Mouse (Mus musculus): ENCODE measurements around the gene Plekhm1. TPM values are rescaled to one million over a fixed set of nuclear protein-coding genes. Genes with fewer than 3 reads are reported as not detected.

Gene Plekhm1
- polyA plus RNA-seq, 1 experiment = 23.7 TPM

DNA sequence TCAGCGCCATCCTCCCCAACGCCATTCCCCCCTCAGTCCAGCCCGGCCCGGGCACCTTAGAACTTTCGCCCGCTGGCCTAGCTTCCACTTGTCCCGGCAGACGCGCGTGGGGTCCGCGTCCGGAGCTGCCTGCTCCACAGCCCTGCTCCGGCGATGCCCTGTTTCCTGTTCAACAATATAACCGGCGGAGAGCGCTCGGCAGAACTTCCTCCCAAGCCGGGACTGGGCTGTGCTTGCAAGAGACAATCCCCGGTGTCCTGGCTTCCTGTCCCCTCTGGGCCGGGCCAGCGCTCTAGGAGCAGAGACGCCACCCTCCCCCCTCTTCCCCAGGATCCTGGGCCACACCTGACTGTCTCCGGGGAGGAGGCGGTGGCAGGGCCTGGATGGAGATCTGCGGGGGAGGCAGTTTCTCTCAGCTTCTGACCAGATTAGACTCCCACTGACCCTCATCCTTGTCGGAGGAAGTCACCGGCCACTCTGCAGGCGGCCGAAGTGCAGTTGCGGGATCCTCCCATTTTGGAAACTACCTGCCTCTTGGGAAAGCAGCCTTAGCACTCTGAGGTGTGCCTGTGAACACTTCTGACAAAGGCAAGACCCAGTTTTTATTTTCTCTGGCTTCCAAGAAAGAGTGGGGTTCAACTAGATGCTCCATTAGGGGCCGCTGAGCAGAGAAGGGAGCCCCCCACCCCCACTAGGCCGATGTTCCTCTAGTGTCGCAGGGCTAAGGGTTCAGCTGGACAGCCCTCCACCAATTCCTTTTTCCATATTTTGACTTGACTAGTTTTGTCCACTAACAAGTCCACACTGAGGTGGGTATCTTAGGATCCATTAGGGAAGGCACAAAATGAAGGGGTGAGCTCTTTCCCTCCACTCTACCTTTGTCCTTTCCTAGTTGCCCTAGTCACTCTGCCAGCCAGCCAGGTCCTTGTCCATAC, 49.0 kb downstream of the Plekhm1 start, which contains the start of gene Arhgap27:
Gene Arhgap27, minus strand, starts transcription at position 479 of the 935 bp plus-strand sequence.
- 2% methylated on average over 35 of the region's 35 CpGs for WGBS
- H3K4me1 ChIP-seq (ENCODE audit: control insufficient read depth, insufficient read depth, low read length) = peaks cover 1% of the 10 kb centered on the region; the same call in 1 of the 2 replicates
- peak within 1 kb of the TSS; percentile 52 for H3K4me3 ChIP-seq (replicated peaks; ENCODE audit: control insufficient read depth, low read depth, low read length)
- TF ChIP-seq POLR2A (IDR thresholded peaks at IDR 0.05; ENCODE audit: borderline replicate concordance, control insufficient read depth, low read depth, low read length) (no peak), CTCF (IDR thresholded peaks at IDR 0.05; ENCODE audit: control insufficient read depth, insufficient read depth, low read length) (no peak)
- peak within 1 kb of the TSS; percentile 76 for H3K27ac ChIP-seq (ENCODE audit: control insufficient read depth, insufficient read depth, low read depth, low read length, poor library complexity)

DNA sequence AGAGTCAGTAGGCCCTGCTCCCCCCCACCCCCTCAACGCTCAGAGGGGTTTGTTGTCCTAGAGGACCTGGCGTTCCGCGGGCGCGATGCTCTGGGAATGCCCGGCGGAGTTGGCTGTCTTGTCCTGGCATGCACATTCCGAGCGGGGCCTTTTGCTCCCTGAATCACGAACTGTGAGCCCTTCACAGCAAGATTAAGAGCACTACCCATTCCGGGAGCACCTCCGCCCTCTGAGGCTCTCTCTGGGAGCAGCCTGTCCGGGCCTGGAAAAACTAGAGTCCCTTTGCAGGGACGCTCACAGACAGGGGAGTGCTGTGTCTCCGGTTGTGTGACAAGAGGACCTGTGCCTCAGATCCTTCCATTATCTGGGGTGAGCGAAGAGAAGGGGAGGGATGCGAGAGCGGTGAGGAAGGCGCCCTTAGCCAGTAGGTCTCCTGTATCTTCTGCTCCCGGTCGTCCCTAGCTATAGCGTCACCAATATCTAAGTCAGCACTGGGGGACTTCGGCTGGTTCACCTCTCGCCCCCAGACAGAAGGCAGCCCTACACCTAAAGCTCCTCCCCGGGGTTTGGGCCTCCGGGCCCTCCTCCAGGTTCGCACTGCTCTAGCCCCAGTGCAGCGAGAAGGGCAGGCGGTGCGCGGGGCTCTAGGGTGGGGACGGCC, 49.8 kb downstream of the Plekhm1 start:
- WGBS = under 1% methylated on average over 33 of the region's 33 CpGs
- no peak for TF ChIP-seq CTCF (IDR thresholded peaks at IDR 0.05; ENCODE audit: control insufficient read depth, insufficient read depth, low read length)
- no peak for TF ChIP-seq POLR2A (IDR thresholded peaks at IDR 0.05; ENCODE audit: borderline replicate concordance, control insufficient read depth, low read depth, low read length)
- Histone ChIP-seq H3K4me1 (ENCODE audit: control insufficient read depth, insufficient read depth, low read length) (peaks cover 1% of the 10 kb centered on the region; the same call in 1 of the 2 replicates), H3K27ac (ENCODE audit: control insufficient read depth, insufficient read depth, low read depth, low read length, poor library complexity) (peak overlapping the region; percentile 76), H3K4me3 (replicated peaks; ENCODE audit: control insufficient read depth, low read depth, low read length) (peak overlapping the region; percentile 52)

DNA sequence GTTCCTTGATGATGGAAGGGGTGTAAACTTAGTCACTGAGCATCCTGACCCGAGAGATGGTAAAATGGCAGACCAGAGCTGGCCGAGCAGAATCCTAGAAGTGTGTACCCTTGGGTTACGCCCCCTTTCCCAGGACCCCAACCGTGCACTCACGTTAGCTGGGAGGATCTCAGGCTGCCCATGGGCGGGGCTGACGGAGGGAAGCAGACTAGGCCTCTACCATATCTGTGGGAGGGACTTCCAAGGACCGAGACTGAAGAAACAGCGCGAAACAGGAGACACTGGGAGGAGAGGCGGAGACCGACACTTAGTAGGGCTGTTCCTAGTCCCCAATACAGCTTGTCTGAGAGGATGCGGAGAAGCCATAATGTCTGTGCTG, 50.4 kb downstream of the Plekhm1 start:
- WGBS = 4% methylated on average over 13 of the region's 13 CpGs
- Histone ChIP-seq H3K4me3 (replicated peaks; ENCODE audit: control insufficient read depth, low read depth, low read length) (peak overlapping the region; percentile 52), H3K27ac (ENCODE audit: control insufficient read depth, insufficient read depth, low read depth, low read length, poor library complexity) (no peak overlapping the region), H3K4me1 (ENCODE audit: control insufficient read depth, insufficient read depth, low read length) (peaks cover 3% of the 10 kb centered on the region; the same call in 1 of the 2 replicates)
- no peak for TF ChIP-seq POLR2A (IDR thresholded peaks at IDR 0.05; ENCODE audit: borderline replicate concordance, control insufficient read depth, low read depth, low read length)
- TF ChIP-seq CTCF (IDR thresholded peaks at IDR 0.05; ENCODE audit: control insufficient read depth, insufficient read depth, low read length) = no peak

DNA sequence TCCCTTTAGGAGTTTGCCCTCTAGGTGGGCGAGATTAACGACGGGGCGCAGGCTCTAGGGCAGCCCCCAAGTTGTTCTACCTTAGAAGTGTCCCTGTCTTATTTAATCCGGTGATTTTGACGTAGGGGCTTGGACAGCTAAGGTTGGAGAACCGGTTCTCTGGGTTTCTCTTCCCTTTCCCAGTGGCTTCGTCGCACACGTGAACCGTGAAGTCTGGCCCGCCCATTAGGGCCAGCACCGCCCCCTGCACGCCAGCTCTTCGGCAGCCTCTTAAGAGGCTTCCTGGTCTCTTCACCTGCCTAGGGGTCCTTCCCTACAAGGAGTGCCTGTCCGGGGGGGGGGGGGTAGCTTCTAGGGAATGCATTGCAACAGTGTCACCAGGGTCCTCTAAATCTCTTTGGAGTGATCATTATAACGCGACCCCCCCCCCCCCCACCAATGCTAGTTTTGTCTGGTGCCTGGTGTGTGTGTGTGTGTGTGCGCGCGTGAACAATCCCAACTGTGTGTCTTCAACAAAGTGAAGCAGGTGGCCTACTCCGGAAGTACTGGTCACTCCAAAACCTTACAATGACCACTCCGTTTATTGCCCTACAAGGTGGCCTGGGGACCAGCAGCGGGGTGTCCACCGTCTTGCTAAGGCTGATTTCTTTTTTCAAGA, 51.0 kb downstream of the Plekhm1 start:
- Histone ChIP-seq H3K4me1 (ENCODE audit: control insufficient read depth, insufficient read depth, low read length) (peaks cover 5% of the 10 kb centered on the region; the same call in 1 of the 2 replicates), H3K27ac (ENCODE audit: control insufficient read depth, insufficient read depth, low read depth, low read length, poor library complexity) (0 out of 2 replicates have a peak overlapping the region, but pooled peaks have one; percentile 19), H3K4me3 (replicated peaks; ENCODE audit: control insufficient read depth, low read depth, low read length) (peak overlapping the region; percentile 20)
- no peak for TF ChIP-seq POLR2A (IDR thresholded peaks at IDR 0.05; ENCODE audit: borderline replicate concordance, control insufficient read depth, low read depth, low read length)
- TF ChIP-seq CTCF (IDR thresholded peaks at IDR 0.05; ENCODE audit: control insufficient read depth, insufficient read depth, low read length) = no peak
- WGBS = 11% methylated on average over 25 of the region's 25 CpGs

DNA sequence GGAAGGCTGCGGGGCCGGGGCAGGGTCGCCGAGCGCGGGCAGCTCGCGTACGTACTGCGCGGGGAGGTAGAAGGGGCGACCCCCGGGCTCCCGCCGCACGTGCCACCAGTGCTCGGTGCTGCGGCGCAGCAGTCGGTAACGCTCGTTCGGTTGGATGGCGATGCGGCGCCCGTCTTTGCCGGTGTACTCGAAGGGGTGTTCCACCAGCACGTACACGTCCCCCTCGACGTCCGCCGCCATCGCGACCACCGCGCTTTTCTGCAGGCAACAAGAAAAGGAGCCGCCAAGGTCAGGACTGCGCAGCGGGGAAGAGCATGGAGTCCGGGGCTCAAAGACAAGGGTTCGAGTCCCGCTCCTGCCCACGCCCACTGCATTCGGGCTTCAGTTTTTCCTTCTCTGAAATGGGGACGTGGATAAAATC, 51.8 kb downstream of the Plekhm1 start:
- TF ChIP-seq POLR2A (IDR thresholded peaks at IDR 0.05; ENCODE audit: borderline replicate concordance, control insufficient read depth, low read depth, low read length) (no peak), CTCF (IDR thresholded peaks at IDR 0.05; ENCODE audit: control insufficient read depth, insufficient read depth, low read length) (no peak)
- Histone ChIP-seq H3K27ac (ENCODE audit: control insufficient read depth, insufficient read depth, low read depth, low read length, poor library complexity) (peak overlapping the region; percentile 72), H3K4me1 (ENCODE audit: control insufficient read depth, insufficient read depth, low read length) (peaks cover 5% of the 10 kb centered on the region; the same call in 1 of the 2 replicates), H3K4me3 (replicated peaks; ENCODE audit: control insufficient read depth, low read depth, low read length) (peak overlapping the region; percentile 47)
- WGBS = 11% methylated on average over 48 of the region's 48 CpGs

DNA sequence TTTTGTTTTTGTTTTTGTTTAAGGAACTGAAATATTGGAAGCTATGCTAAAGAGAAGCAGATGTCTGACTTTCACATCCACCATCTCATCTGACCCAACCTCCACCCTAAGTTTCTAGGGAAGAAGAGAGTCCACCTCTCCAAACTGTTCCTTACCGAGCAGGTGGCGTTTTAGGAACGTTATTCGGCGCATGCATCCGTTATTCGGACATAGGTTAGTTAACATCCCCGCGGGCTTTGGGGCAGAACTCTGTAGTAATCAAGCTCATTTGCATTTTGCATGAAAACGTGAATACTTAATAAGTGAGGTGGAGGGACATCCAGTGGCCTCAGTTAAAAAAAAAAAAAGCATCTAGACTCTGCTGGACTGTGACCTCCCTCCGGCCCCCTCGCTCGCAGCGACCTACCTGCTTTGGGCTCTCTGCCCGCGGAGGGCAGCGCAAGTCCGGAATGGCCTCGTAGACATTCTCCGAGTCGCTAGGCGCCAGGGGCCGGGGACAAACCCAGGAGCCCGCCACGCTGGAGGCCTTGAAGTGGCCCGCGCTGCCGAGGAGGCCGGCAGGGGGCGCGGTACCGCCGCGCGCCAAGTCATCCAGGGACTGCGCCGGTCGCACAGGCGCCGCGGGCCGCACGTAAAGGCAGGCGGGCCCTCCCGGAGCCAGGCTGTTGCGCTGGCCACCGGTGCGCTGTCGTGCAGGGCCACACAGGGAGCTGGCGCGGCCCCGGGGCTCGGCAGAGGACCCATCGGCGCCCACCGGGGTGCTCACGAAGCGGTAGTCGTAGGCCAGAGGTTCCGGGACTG, 52.4 kb downstream of the Plekhm1 start:
- Histone ChIP-seq H3K27ac (ENCODE audit: control insufficient read depth, insufficient read depth, low read depth, low read length, poor library complexity) (peak overlapping the region; percentile 72), H3K4me3 (replicated peaks; ENCODE audit: control insufficient read depth, low read depth, low read length) (peak overlapping the region; percentile 47), H3K4me1 (ENCODE audit: control insufficient read depth, insufficient read depth, low read length) (peaks cover 5% of the 10 kb centered on the region; the same call in 1 of the 2 replicates)
- WGBS = 8% methylated on average over 60 of the region's 60 CpGs
- TF ChIP-seq POLR2A (IDR thresholded peaks at IDR 0.05; ENCODE audit: borderline replicate concordance, control insufficient read depth, low read depth, low read length) (no peak), CTCF (IDR thresholded peaks at IDR 0.05; ENCODE audit: control insufficient read depth, insufficient read depth, low read length) (peak; percentile 67)

DNA sequence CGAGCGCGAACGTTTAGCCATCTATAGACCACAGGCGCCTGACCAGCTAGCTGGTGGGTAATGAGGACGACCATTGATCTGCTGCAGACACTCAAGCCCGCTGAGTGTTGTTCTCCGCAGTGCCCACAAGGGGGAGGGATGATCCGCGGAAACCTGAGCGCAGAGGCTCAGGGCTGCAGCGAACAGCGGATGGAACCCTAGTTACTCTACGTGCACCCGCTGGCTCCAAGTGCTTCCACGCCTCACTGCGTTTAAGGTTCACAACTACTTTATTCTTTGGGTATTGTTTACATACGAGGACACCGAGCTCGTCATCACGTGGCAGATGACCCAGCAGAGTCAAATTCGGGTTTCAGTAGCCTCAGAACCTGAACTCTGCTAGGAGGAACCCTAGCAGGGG, 53.4 kb downstream of the Plekhm1 start:
- 15% methylated on average over 22 of the region's 22 CpGs for WGBS
- peaks cover 5% of the 10 kb centered on the region; the same call in 1 of the 2 replicates for H3K4me1 ChIP-seq (ENCODE audit: control insufficient read depth, insufficient read depth, low read length)
- TF ChIP-seq CTCF (IDR thresholded peaks at IDR 0.05; ENCODE audit: control insufficient read depth, insufficient read depth, low read length) = peak; percentile 87
- TF ChIP-seq POLR2A (IDR thresholded peaks at IDR 0.05; ENCODE audit: borderline replicate concordance, control insufficient read depth, low read depth, low read length) = peak; percentile 15; the same call in 1 of the 2 replicates
- H3K4me3 ChIP-seq (replicated peaks; ENCODE audit: control insufficient read depth, low read depth, low read length) = peak overlapping the region; percentile 0
- peak overlapping the region; percentile 42 for H3K27ac ChIP-seq (ENCODE audit: control insufficient read depth, insufficient read depth, low read depth, low read length, poor library complexity)

Measured in bone marrow, adult 2 months (tissue).